Mouse (Mus musculus): Measurements from ENCODE around the gene Tnfrsf21.

DNA sequence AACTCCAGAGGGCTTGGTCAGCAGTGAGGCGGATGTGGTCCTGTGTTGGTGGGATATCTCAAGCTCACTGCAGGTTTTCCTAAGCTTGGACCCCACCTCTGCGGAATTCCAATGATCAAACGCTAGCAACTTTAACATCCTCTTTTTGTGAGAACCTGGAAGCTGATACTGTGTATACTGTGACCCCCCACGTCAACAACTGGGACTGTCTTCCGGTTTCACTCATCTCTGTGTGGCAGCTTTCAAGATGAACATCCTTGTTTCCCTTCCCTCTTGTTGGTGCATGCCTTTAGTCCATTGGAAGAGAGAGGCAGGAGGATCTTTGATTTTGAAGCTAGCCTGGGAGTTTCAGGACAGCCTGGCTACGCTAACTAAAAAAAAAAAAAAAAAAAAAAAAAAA, 73.1 kb downstream of the Tnfrsf21 start:
- no peak for TF ChIP-seq CTCF (IDR thresholded peaks at IDR 0.05; ENCODE audit: low read depth, low read length)
- no peak for TF ChIP-seq POLR2A (IDR thresholded peaks at IDR 0.05; ENCODE audit: borderline replicate concordance, low read depth, low read length)

All from bone marrow macrophage, adult 2 months (primary cell).